Mouse (Mus musculus) intestine, postnatal 0 days (tissue): ENCODE data around the gene Rfx1. TPM values are rescaled to one million over a fixed set of nuclear protein-coding genes. Genes with fewer than 3 reads are reported as not detected.

Source experiments
- ATAC-seq: fragments of 200-750 bp; cut with Nextera tagmentation; 2 replicates; pipeline ENCODE4 v1.8.0; 2017; ENCODE audit warnings: mild to moderate bottlenecking, moderate TSS enrichment, moderate library complexity
- H3K27ac ChIP-seq: fragments of 300-500 bp; sonication (generic); 2 replicates; pipeline ENCODE4 v1.5.1; 2014; ENCODE audit warnings: mild to moderate bottlenecking, low read depth, low read length, moderate library complexity
- H3K27me3 ChIP-seq: fragments of 300-500 bp; sonication (generic); replicated peaks from 2 replicates; pipeline ENCODE4 v1.6.1; 2014; ENCODE audit warnings: low read length, mixed read lengths; ENCODE audit not compliant: control insufficient read depth, insufficient read depth
- H3K36me3 ChIP-seq: fragments of 300-500 bp; sonication (generic); 2 replicates; pipeline ENCODE4 v1.6.1; 2014; ENCODE audit warnings: mild to moderate bottlenecking, moderate library complexity; ENCODE audit not compliant: control insufficient read depth, insufficient read depth
- H3K4me1 ChIP-seq: fragments of 300-500 bp; sonication (generic); replicated peaks from 2 replicates; pipeline ENCODE4 v1.6.1; 2014; ENCODE audit warnings: antibody characterized with exemption, low read length, mixed read lengths; ENCODE audit not compliant: control insufficient read depth, insufficient read depth
- H3K4me2 ChIP-seq: fragments of 300-500 bp; sonication (generic); replicated peaks from 2 replicates; pipeline ENCODE4 v1.6.1; 2014; ENCODE audit warnings: low read depth, mild to moderate bottlenecking, moderate library complexity
- H3K4me3 ChIP-seq: fragments of 300-500 bp; sonication (generic); 2 replicates; pipeline ENCODE4 v1.5.1; 2014; ENCODE audit warnings: low read depth, low read length
- H3K9ac ChIP-seq: fragments of 300-500 bp; sonication (generic); 2 replicates; pipeline ENCODE4 v1.6.1; 2014; ENCODE audit warnings: mild to moderate bottlenecking, low read depth, low read length
- H3K9me3 ChIP-seq: fragments of 300-500 bp; sonication (generic); 2 replicates; pipeline ENCODE4 v1.6.1; 2016; ENCODE audit warnings: mixed run types; ENCODE audit not compliant: control insufficient read depth
- CTCF ChIP-seq: sonication (generic); IDR thresholded peaks from 2 replicates; pipeline ENCODE4 v1.5.1; 2016; ENCODE audit warnings: low read depth, mild to moderate bottlenecking, control low read depth, antibody characterized with exemption, moderate library complexity
- whole genome bisulfite sequencing: fragments of 180-500 bp; shearing (Covaris S2); extraction: QIAGEN DNeasy Blood & Tissue Kit; methylation state at CpG from one replicate; pipeline ENCODE4 v1.1.7; 2014; 5-methylcytosine and 5-hydroxymethylcytosine counted together
- polyA plus RNA-seq: library from polyadenylated mRNA; unstranded; fragments of >200 nt; fragmentation: Nextera tagmentation; extraction: Ambion mirVana; gene quantifications from 2 replicates; pipeline ENCODE4 v1.2.1, GENCODE M21; 2015

Rfx1 gene
- polyA plus RNA-seq, 1 experiment from 2014 or later: 3.3 TPM

- WGBS: 19% methylated on average over 10 of the region's 10 CpGs
- Histone ChIP-seq H3K9ac (no peak overlapping the region), H3K27me3 (peaks cover 7% of the 10 kb centered on the region; the same call in 1 of the 2 replicates), H3K4me3 (no peak overlapping the region), H3K4me1 (peaks cover 15% of the 10 kb centered on the region; the same call in 1 of the 2 replicates), H3K27ac (no peak overlapping the region), H3K36me3 (no peaks in the 10 kb centered on the region), H3K4me2 (no peak overlapping the region), H3K9me3 (no peaks in the 10 kb centered on the region)
- TF ChIP-seq CTCF: peak; percentile 81
- no peak for ATAC-seq
Observed at GRCm38 (mm10) chr8:84024171-84024570, 42.5 kb upstream of the Rfx1 start.

GRCm38 (mm10) chr8:84025863-84026262, 40.8 kb upstream of the Rfx1 start:
- Histone ChIP-seq H3K9me3 (no peaks in the 10 kb centered on the region), H3K36me3 (no peaks in the 10 kb centered on the region), H3K27ac (no peak overlapping the region), H3K4me3 (peak overlapping the region; percentile 29), H3K27me3 (peaks cover 7% of the 10 kb centered on the region; the same call in 1 of the 2 replicates), H3K4me2 (peak overlapping the region; percentile 68), H3K4me1 (peaks cover 15% of the 10 kb centered on the region; the same call in 1 of the 2 replicates), H3K9ac (no peak overlapping the region)
- TF ChIP-seq CTCF: no peak
- WGBS: 5% methylated on average over 41 of the region's 41 CpGs
- ATAC-seq: no peak

DNA sequence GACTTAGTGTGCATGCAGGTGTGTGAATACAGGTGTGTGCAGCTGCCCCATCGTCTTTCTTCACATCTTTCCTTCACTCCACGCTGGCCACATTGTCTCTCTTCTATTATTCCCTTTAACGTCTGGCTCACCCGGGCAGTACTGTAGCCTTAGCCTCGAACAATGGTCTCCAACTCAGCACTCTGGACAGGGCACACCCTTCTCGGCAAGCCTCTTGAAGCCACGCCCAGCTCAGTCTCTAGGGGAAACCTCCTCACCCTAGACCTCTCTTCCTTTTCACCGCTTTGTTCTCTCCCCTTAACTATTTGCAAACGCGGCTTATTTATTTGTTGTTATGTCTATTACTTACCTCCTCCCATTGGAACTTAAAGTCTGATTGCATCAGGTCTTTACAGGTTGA, 39.2 kb upstream of the Rfx1 start:
- 21% methylated on average over 10 of the region's 10 CpGs for WGBS
- no peak overlapping the region for H3K9ac ChIP-seq
- no peak for ATAC-seq

GRCm38 (mm10) chr8:84029272-84029671, 37.4 kb upstream of the Rfx1 start:
- Histone ChIP-seq H3K4me3 (no peak overlapping the region), H3K27ac (no peak overlapping the region), H3K9me3 (no peaks in the 10 kb centered on the region), H3K9ac (no peak overlapping the region), H3K27me3 (peaks cover 7% of the 10 kb centered on the region; the same call in 1 of the 2 replicates), H3K4me2 (no peak overlapping the region), H3K36me3 (no peaks in the 10 kb centered on the region), H3K4me1 (no peaks in the 10 kb centered on the region)
- no peak for ATAC-seq
- WGBS: 84% methylated on average over 5 of the region's 5 CpGs
- TF ChIP-seq CTCF: no peak

More for the DNA sequence above, 39.2 kb upstream of the Rfx1 start:
- no peak overlapping the region for H3K4me2 ChIP-seq
- peaks cover 7% of the 10 kb centered on the region; the same call in 1 of the 2 replicates for H3K27me3 ChIP-seq
- peaks cover 12% of the 10 kb centered on the region; the same call in 1 of the 2 replicates for H3K4me1 ChIP-seq
- no peak overlapping the region for H3K27ac ChIP-seq
- no peak overlapping the region for H3K4me3 ChIP-seq
- no peaks in the 10 kb centered on the region for H3K36me3 ChIP-seq
- no peaks in the 10 kb centered on the region for H3K9me3 ChIP-seq
- no peak for TF ChIP-seq CTCF

DNA sequence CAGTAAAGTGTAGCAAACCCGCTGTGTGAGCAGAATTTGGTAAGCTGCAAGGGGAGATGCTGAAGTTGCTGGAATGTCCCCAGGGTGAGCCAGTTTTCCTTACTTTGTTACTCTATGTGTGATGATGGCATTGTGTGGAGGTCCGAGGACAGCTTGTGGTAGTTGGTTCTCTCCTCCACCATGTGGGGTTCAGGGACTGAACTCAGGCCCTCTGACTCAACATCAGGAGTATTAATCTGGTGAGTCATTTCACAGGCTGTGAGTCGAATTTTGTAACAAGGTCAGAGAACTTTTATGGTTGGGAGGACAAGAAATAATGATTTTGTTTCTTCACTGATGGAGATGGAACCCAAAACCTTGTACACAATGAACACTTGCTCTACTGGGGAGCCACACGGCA, 33.9 kb upstream of the Rfx1 start:
- WGBS: 67% methylated on average over 4 of the region's 4 CpGs
- H3K27me3 ChIP-seq: no peaks in the 10 kb centered on the region
- ATAC-seq: no peak
- no peak overlapping the region for H3K9ac ChIP-seq
- H3K4me3 ChIP-seq: no peak overlapping the region
- no peaks in the 10 kb centered on the region for H3K9me3 ChIP-seq
- no peaks in the 10 kb centered on the region for H3K4me1 ChIP-seq
- H3K27ac ChIP-seq: no peak overlapping the region
- no peak for TF ChIP-seq CTCF
- H3K4me2 ChIP-seq: no peak overlapping the region
- H3K36me3 ChIP-seq: no peaks in the 10 kb centered on the region

- H3K9me3 ChIP-seq: no peaks in the 10 kb centered on the region
- TF ChIP-seq CTCF: no peak
- H3K4me2 ChIP-seq: no peak overlapping the region
- H3K36me3 ChIP-seq: no peaks in the 10 kb centered on the region
- H3K4me3 ChIP-seq: no peak overlapping the region
- WGBS: 69% methylated on average over 5 of the region's 5 CpGs
- no peak overlapping the region for H3K9ac ChIP-seq
- no peaks in the 10 kb centered on the region for H3K4me1 ChIP-seq
- H3K27ac ChIP-seq: no peak overlapping the region
- no peak for ATAC-seq
- H3K27me3 ChIP-seq: peaks cover 6% of the 10 kb centered on the region; the same call in 1 of the 2 replicates
Observed at GRCm38 (mm10) chr8:84038015-84038414, 28.6 kb upstream of the Rfx1 start.

GRCm38 (mm10) chr8:84039050-84039449, 27.6 kb upstream of the Rfx1 start:
- TF ChIP-seq CTCF: peak; percentile 92
- H3K9me3 ChIP-seq: no peaks in the 10 kb centered on the region
- H3K27me3 ChIP-seq: peaks cover 16% of the 10 kb centered on the region
- no peak overlapping the region for H3K4me2 ChIP-seq
- ATAC-seq: no peak
- no peak overlapping the region for H3K27ac ChIP-seq
- H3K36me3 ChIP-seq: no peaks in the 10 kb centered on the region
- H3K4me3 ChIP-seq: no peak overlapping the region
- H3K4me1 ChIP-seq: no peaks in the 10 kb centered on the region
- WGBS: 7% methylated on average over 5 of the region's 5 CpGs
- H3K9ac ChIP-seq: no peak overlapping the region
